Mouse (Mus musculus) small intestine, adult 2 months (tissue): Measurements from ENCODE around the gene Foxp1.

Experiments used
- CTCF ChIP-seq: fragments of 200-500 bp; IDR thresholded peaks from 2 replicates; pipeline ENCODE4 v1.5.1; 2012; ENCODE audit warnings: low read depth, mild to moderate bottlenecking, control low read depth, inconsistent platforms, low read length, moderate library complexity, mixed read lengths; ENCODE audit not compliant: insufficient replicate concordance, insufficient read length; ENCODE audit errors: extremely low read depth
- POLR2A ChIP-seq: fragments of 200-500 bp; IDR thresholded peaks from 2 replicates; pipeline ENCODE4 v1.6.1; 2012; ENCODE audit warnings: low read depth, mild to moderate bottlenecking, control low read depth, inconsistent platforms, low read length, moderate library complexity

DNA sequence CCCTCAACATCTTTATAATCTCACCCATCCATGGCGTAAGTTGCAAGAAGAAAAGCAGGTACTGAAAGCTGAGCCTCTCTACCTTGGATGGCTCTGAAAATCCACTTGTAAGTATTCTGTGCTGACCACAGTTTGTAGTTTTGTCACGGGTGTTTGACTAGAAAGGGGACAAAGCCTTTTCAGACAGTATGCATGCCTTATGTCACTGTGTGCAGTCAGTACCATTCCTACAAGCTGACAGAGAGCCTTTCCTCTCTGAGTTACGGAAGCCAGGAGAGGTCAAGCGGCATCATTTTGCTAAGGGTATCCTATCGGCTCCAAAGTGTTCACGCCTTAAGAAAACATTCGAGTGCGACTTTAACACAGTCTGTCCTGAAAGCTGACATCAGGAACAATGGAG lies 202.1 kb downstream of the Foxp1 start:
- TF ChIP-seq CTCF (no peak), POLR2A (no peak)
